In genomic region chr19:54688630-54689029, GRCm38 (mm10) we compare ENCODE assay signal across 23 mouse cellular contexts.
DNase-seq lines count a peak whose midpoint lies in the region; ATAC-seq lines count a peak whose summit lies in the region.
"Had no signal": no experiment of that assay in that cellular context is flagged by ENCODE, and none has a peak within 500 bp of the region (broad histone marks: within the 10 kb centered on the region; RNA-seq: fewer than 3 reads in every experiment).

No protein-coding gene starts in this region.

- no peak overlapping the region for H3K4me3 ChIP-seq in kidney, embryonic 16.5 days (ENCODE audit: low read length)
- H3K4me3 ChIP-seq: hindbrain, embryonic 12.5 days; left cerebral cortex, adult 2 months; limb, embryonic 10.5 days; megakaryocyte, embryonic 14.5 days; midbrain, embryonic 15.5 days; myocyte had no signal

- H3K27ac ChIP-seq in kidney, embryonic 16.5 days (ENCODE audit: low read length), result no peak overlapping the region
- H3K27ac ChIP-seq: hindbrain, embryonic 12.5 days; left cerebral cortex, adult 2 months; limb, embryonic 10.5 days; midbrain, embryonic 15.5 days had no signal

- H3K9ac ChIP-seq in kidney, embryonic 16.5 days (replicated peaks; ENCODE audit: low read length), result no peak overlapping the region
- H3K9ac ChIP-seq: hindbrain, embryonic 12.5 days; liver, postnatal 0 days; midbrain, embryonic 15.5 days had no signal

- H3K4me2 ChIP-seq in kidney, embryonic 16.5 days (replicated peaks; ENCODE audit: low read depth, low read length), result no peak overlapping the region
- H3K4me2 ChIP-seq: heart, embryonic 11.5 days; hindbrain, embryonic 12.5 days; midbrain, embryonic 15.5 days had no signal

- no peaks in the 10 kb centered on the region for H3K9me3 ChIP-seq in kidney, embryonic 16.5 days (ENCODE audit: low read length)
- H3K9me3 ChIP-seq: hindbrain, embryonic 12.5 days; limb, embryonic 10.5 days; megakaryocyte, embryonic 14.5 days; midbrain, embryonic 15.5 days had no signal

- peaks cover 5% of the 10 kb centered on the region; the same call in 1 of the 2 replicates for H3K4me1 ChIP-seq in kidney, embryonic 16.5 days (ENCODE audit: insufficient read depth, low read length)
- H3K4me1 ChIP-seq: hindbrain, embryonic 12.5 days; limb, embryonic 10.5 days; megakaryocyte, embryonic 14.5 days; midbrain, embryonic 15.5 days had no signal

- DNase-seq in adrenal gland, postnatal 10 days, result peak; percentile 16
- no peak for DNase-seq in adrenal gland, adult 8-10 months
- DNase-seq in kidney, adult 11 months, result no peak
- DNase-seq in kidney, postnatal 10 days, result peak; percentile 15
- DNase-seq in cerebellum, adult 9-11 months, result no peak
- no peak for DNase-seq in cerebellum, postnatal 4 days (ENCODE audit: low spot score in 2 of 2)
- DNase-seq in cerebellum, adult 18-20 months, result no peak
- DNase-seq: cerebellum, postnatal 10 days; gastrocnemius, postnatal 25 days; heart, postnatal 10 days; liver, postnatal 0 days; lung, postnatal 14 days; thymus, postnatal 25 days had no signal

- ATAC-seq in kidney, embryonic 16.5 days (ENCODE audit: low FRiP score, low TSS enrichment), result peak; percentile 35; the same call in 1 of the 2 replicates
- ATAC-seq: activated CD4-positive, CD25-positive, alpha-beta regulatory T cell, adult 4 months; CD4-positive, CD25-positive, alpha-beta regulatory T cell, adult 4 months; liver, postnatal 0 days; midbrain, embryonic 15.5 days had no signal

- no peaks in the 10 kb centered on the region for H3K36me3 ChIP-seq in kidney, embryonic 16.5 days (ENCODE audit: insufficient read depth, low read length)
- H3K36me3 ChIP-seq: hindbrain, embryonic 12.5 days; limb, embryonic 10.5 days; midbrain, embryonic 15.5 days had no signal

- H3K27me3 ChIP-seq in kidney, embryonic 16.5 days (ENCODE audit: insufficient read depth, low read length), result no peaks in the 10 kb centered on the region
- H3K27me3 ChIP-seq: hindbrain, embryonic 12.5 days; megakaryocyte, embryonic 14.5 days; midbrain, embryonic 15.5 days had no signal

Comparison
In these comparisons a context has a peak if more than half of its experiments do, and no peak if none do; other contexts are left out.
1. DNase-seq: peak in adrenal gland, postnatal 10 days (single experiment) and kidney, postnatal 10 days (single experiment); none in adrenal gland, adult 8-10 months (single experiment), kidney, adult 11 months (single experiment), cerebellum, adult 9-11 months (single experiment), cerebellum, postnatal 4 days (0 of 2) and cerebellum, adult 18-20 months (0 of 2).